Mouse (Mus musculus): ENCODE data around the gene Herc6. TPM values are rescaled to one million over a fixed set of nuclear protein-coding genes. Genes with fewer than 3 reads are reported as not detected.

The Herc6 gene
- polyA plus RNA-seq, 1 experiment from 2014 or later: 1.6 TPM

GRCm38 (mm10) chr6:57702376-57702742, 121.6 kb downstream of the Herc6 start, which contains the start of gene Lancl2:
Gene Lancl2, plus strand, starts transcription at chr6:57702540.
- H3K4me1 ChIP-seq: peaks cover 5% of the 10 kb centered on the region; the same call in 1 of the 2 replicates
- ATAC-seq (ENCODE audit: low FRiP score, low read depth): peak; percentile 48
- peak within 1 kb of the TSS; percentile 60 for H3K4me2 ChIP-seq (replicated peaks)
- H3K4me3 ChIP-seq: peak within 1 kb of the TSS; percentile 67
- peak within 1 kb of the TSS; percentile 88 for H3K9ac ChIP-seq
- no peaks in the 10 kb centered on the region for H3K9me3 ChIP-seq
- no peaks in the 10 kb centered on the region for H3K36me3 ChIP-seq
- H3K27ac ChIP-seq: peak within 1 kb of the TSS; percentile 97
- WGBS: 0% methylated on average over 10 of the region's 10 CpGs
- H3K27me3 ChIP-seq (replicated peaks): no peaks in the 10 kb centered on the region

- Histone ChIP-seq H3K27ac (peak overlapping the region; percentile 97), H3K36me3 (no peaks in the 10 kb centered on the region), H3K27me3 (replicated peaks) (no peaks in the 10 kb centered on the region), H3K4me2 (replicated peaks) (peak overlapping the region; percentile 60), H3K4me1 (peaks cover 5% of the 10 kb centered on the region; the same call in 1 of the 2 replicates), H3K4me3 (peak overlapping the region; percentile 67), H3K9me3 (no peaks in the 10 kb centered on the region), H3K9ac (peak overlapping the region; percentile 88)
- ATAC-seq (ENCODE audit: low FRiP score, low read depth): peak; percentile 99
- under 1% methylated on average over 59 of the region's 59 CpGs for WGBS
These were observed 122.1 kb downstream of the Herc6 start for GRCm38 (mm10) chr6:57702743-57703499.

DNA sequence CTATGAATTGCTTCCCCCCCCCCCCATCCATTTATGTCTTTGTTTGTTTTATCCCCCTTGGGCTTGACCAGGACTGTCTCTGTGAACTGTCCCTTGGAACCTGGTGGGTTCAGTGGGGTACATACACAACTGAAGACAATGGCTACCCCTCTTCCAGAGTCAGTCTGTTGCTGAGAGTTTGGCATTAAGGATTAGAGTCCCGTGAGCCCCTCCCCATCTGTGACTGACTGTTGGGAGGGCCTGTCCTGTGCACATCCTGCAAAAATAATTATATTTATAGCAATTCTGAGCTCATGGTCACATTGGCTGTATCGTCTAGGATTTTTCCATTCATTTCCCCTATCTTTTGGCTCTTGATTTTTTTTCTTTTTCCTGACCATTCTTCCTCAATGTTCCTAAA, 122.9 kb downstream of the Herc6 start:
- 40% methylated on average over 2 of the region's 2 CpGs for WGBS
- Histone ChIP-seq H3K4me2 (replicated peaks) (peak overlapping the region; percentile 60), H3K9ac (peak overlapping the region; percentile 88), H3K27ac (no peak overlapping the region), H3K36me3 (no peaks in the 10 kb centered on the region), H3K4me3 (peak overlapping the region; percentile 67), H3K27me3 (replicated peaks) (no peaks in the 10 kb centered on the region), H3K9me3 (no peaks in the 10 kb centered on the region), H3K4me1 (peaks cover 5% of the 10 kb centered on the region; the same call in 1 of the 2 replicates)
- ATAC-seq (ENCODE audit: low FRiP score, low read depth): peak; percentile 43

DNA sequence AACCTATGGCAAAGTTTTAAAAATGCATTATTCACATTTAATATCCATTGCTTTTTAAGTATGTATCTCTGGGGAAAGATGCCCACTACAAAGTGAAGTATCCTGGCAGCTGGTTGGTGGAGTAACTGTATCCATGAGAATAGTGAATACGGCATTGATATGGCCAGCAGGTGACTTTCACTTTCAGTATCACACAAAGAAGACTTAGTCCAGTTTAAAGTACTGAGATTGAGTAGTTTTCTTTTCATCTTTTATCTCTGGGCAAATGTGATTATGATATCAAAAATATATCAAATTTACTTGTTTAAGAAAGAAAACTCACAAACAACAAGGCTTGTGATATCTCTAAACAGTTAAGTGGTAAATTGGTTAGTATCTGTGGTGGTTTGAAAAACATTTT, 125.9 kb downstream of the Herc6 start:
- no peak for ATAC-seq (ENCODE audit: low FRiP score, low read depth)
- Histone ChIP-seq H3K9me3 (no peaks in the 10 kb centered on the region), H3K9ac (no peak overlapping the region), H3K4me1 (no peaks in the 10 kb centered on the region; the same call in 1 of the 2 replicates), H3K27me3 (replicated peaks) (no peaks in the 10 kb centered on the region), H3K27ac (no peak overlapping the region), H3K4me2 (replicated peaks) (no peak overlapping the region), H3K4me3 (no peak overlapping the region), H3K36me3 (no peaks in the 10 kb centered on the region)
- WGBS: 91% methylated on average over 1 of the region's 1 CpGs

GRCm38 (mm10) chr6:57711726-57712125, 130.9 kb downstream of the Herc6 start:
- Histone ChIP-seq H3K4me3 (no peak overlapping the region), H3K36me3 (peaks cover 6% of the 10 kb centered on the region; the same call in 1 of the 2 replicates), H3K9ac (no peak overlapping the region), H3K9me3 (no peaks in the 10 kb centered on the region), H3K27me3 (replicated peaks) (no peaks in the 10 kb centered on the region), H3K4me1 (no peaks in the 10 kb centered on the region), H3K4me2 (replicated peaks) (no peak overlapping the region), H3K27ac (no peak overlapping the region)
- ATAC-seq (ENCODE audit: low FRiP score, low read depth): no peak
- WGBS: 42% methylated on average over 1 of the region's 1 CpGs

Other genes with a start within 250 kb of the Herc6 start
- gene Vmn1r17, start 217.3 kb upstream of the Herc6 start, polyA plus RNA-seq (2016; fragmentation: Nextera tagmentation; extraction: Ambion mirVana): not detected in 2 replicates
- not detected in 2 replicates for gene Vmn1r18, start 185.2 kb upstream of the Herc6 start, polyA plus RNA-seq (2016; fragmentation: Nextera tagmentation; extraction: Ambion mirVana)
- not detected in 2 replicates for gene Vmn1r19, start 177.2 kb upstream of the Herc6 start, polyA plus RNA-seq (2016; fragmentation: Nextera tagmentation; extraction: Ambion mirVana)
- not detected in 2 replicates for gene Vmn1r20, start 152.1 kb upstream of the Herc6 start, polyA plus RNA-seq (2016; fragmentation: Nextera tagmentation; extraction: Ambion mirVana)
- 6.6 and 7.1 TPM in 2 replicates for gene Ppm1k, start 45.5 kb upstream of the Herc6 start, polyA plus RNA-seq (2016; fragmentation: Nextera tagmentation; extraction: Ambion mirVana)
- gene Pyurf, start 111.1 kb downstream of the Herc6 start, polyA plus RNA-seq (2016; fragmentation: Nextera tagmentation; extraction: Ambion mirVana): 16.4 and 17.2 TPM in 2 replicates
- gene Lancl2, start 121.5 kb downstream of the Herc6 start, polyA plus RNA-seq (2016; fragmentation: Nextera tagmentation; extraction: Ambion mirVana): 49.3 and 55.9 TPM in 2 replicates
- gene Vopp1, start 244.2 kb downstream of the Herc6 start, polyA plus RNA-seq (2016; fragmentation: Nextera tagmentation; extraction: Ambion mirVana): 111 and 116 TPM in 2 replicates